Mouse (Mus musculus): ENCODE results near the gene Ehmt1.

DNA sequence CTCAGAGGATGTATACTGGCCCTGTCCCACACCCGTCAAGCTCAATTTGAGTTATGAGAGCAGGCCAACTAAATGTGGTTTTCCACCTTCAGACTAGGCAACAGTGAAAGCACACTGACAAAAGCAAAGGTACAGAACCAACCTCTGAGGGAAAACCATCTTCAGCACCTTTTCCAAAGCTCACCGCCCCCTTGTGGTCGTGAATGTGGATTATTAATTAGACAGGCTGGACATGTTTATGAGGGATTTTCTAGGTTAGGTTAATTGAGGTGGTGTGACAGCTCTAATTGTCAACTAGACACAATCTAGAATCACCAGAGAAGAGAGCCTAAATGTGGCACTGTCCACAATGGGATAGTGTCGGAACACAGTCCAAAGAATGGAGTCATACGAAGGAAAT, 30.5 kb downstream of the Ehmt1 start:
- TF ChIP-seq TAL1 (IDR thresholded peaks at IDR 0.05; ENCODE audit: low read length) (no peak), GATA1 (IDR thresholded peaks at IDR 0.05; ENCODE audit: low read length) (no peak)
